Mouse (Mus musculus) myocyte (in vitro differentiated cells): ENCODE measurements at regions not wholly inside any gene's neighbourhood (a gene's known extent, or its start where the extent isn't known, plus 50 kb on each side); places are given as distances from the start of the nearest gene placed in this dataset.

Source experiments
- MYOD1 ChIP-seq, 3 experiments: IDR thresholded peaks; one replicate each; pipeline ENCODE4 v1.6.1; 2011; ENCODE audit warnings: control low read depth in 2 of 3, low read depth in 2 of 3, mild to moderate bottlenecking in 2 of 3, moderate library complexity in 1 of 3; ENCODE audit not compliant: insufficient read length in 2 of 3, control insufficient read depth in 1 of 3
- POLR2A ChIP-seq: IDR thresholded peaks from one replicate; pipeline ENCODE4 v1.6.1; 2011; ENCODE audit warnings: low read depth, mild to moderate bottlenecking, control low read depth, moderate library complexity; ENCODE audit not compliant: insufficient read length
- TCF12 ChIP-seq: IDR thresholded peaks from one replicate; pipeline ENCODE4 v1.6.1; 2011; ENCODE audit warnings: mild to moderate bottlenecking, control low read depth; ENCODE audit not compliant: poor library complexity, insufficient read depth, severe bottlenecking
- USF1 ChIP-seq: IDR thresholded peaks from one replicate; pipeline ENCODE4 v1.6.1; 2011; ENCODE audit warnings: low read depth, mild to moderate bottlenecking, control low read depth, moderate library complexity

GRCm38 (mm10) chr9:50029030-50029429 lies 230.3 kb upstream of the Ncam1 start:
- TF ChIP-seq POLR2A, result no peak
- no peak for TF ChIP-seq USF1
- no peak for TF ChIP-seq MYOD1 (IDR thresholded peaks at IDR 0.05; ENCODE audit: control insufficient read depth in 1 of 3, insufficient read length in 2 of 3, low read depth in 2 of 3)
- no peak for TF ChIP-seq TCF12
